Comparison of ENCODE assay signal across 8 mouse cellular contexts in genomic region chr6:55335989-55336514, GRCm38 (mm10). TPM values are rescaled to one million over a fixed set of nuclear protein-coding genes. Genes with fewer than 3 reads are reported as not detected.
DNase-seq lines count a peak whose midpoint lies in the region; ATAC-seq and TF ChIP-seq lines count a peak whose summit lies in the region.

Aqp1 (plus strand) TSS chr6:55336432.

- H3K4me1 ChIP-seq in forebrain, embryonic 15.5 days: peaks cover 25% of the 10 kb centered on the region
- H3K4me1 ChIP-seq in limb, embryonic 12.5 days (replicated peaks): peaks cover 46% of the 10 kb centered on the region
- peaks cover 13% of the 10 kb centered on the region for H3K4me1 ChIP-seq in midbrain, embryonic 12.5 days

- no peaks in the 10 kb centered on the region for H3K9me3 ChIP-seq in forebrain, embryonic 15.5 days
- H3K9me3 ChIP-seq in limb, embryonic 12.5 days: no peaks in the 10 kb centered on the region
- no peaks in the 10 kb centered on the region for H3K9me3 ChIP-seq in midbrain, embryonic 12.5 days

- peak; percentile 69 for ATAC-seq in forebrain, embryonic 15.5 days (replicated peaks)
- peak; percentile 83 for ATAC-seq in limb, embryonic 12.5 days (ENCODE audit: insufficient number of reproducible peaks, insufficient read depth, low FRiP score, low TSS enrichment, low read depth)
- ATAC-seq in midbrain, embryonic 12.5 days (ENCODE audit: low FRiP score, low read depth): peak; percentile 53

- no peaks in the 10 kb centered on the region for H3K36me3 ChIP-seq in forebrain, embryonic 15.5 days
- H3K36me3 ChIP-seq in limb, embryonic 12.5 days: no peaks in the 10 kb centered on the region
- no peaks in the 10 kb centered on the region for H3K36me3 ChIP-seq in midbrain, embryonic 12.5 days

- no peak within 1 kb of the TSS for H3K4me2 ChIP-seq in forebrain, embryonic 15.5 days (replicated peaks)
- H3K4me2 ChIP-seq in limb, embryonic 12.5 days: peak within 1 kb of the TSS; percentile 7; the same call in 1 of the 2 replicates
- H3K4me2 ChIP-seq in midbrain, embryonic 12.5 days (replicated peaks): no peak within 1 kb of the TSS

- H3K27me3 ChIP-seq in forebrain, embryonic 15.5 days: no peaks in the 10 kb centered on the region
- peaks cover 9% of the 10 kb centered on the region; the same call in 1 of the 2 replicates for H3K27me3 ChIP-seq in limb, embryonic 12.5 days
- H3K27me3 ChIP-seq in midbrain, embryonic 12.5 days: no peaks in the 10 kb centered on the region

- H3K9ac ChIP-seq in forebrain, embryonic 15.5 days (replicated peaks): no peak within 1 kb of the TSS
- H3K9ac ChIP-seq in limb, embryonic 12.5 days (replicated peaks): 0 out of 2 replicates have a peak within 1 kb of the TSS, but pooled peaks have one; percentile 4
- no peak within 1 kb of the TSS for H3K9ac ChIP-seq in midbrain, embryonic 12.5 days (replicated peaks)

- no peak for TF ChIP-seq CTCF in left cerebral cortex, adult 2 months (IDR thresholded peaks at IDR 0.05)

- intact Hi-C loops in heart, postnatal 36 days (cut with DNase I): loop anchor here (5.0 kb wide), 1 partner anchor 39 kb away; no protein-coding TSS in a partner anchor
- intact Hi-C loops in left cerebral cortex, adult 2 months (cut with DNase I): no loop called here

- DNase-seq in ovary, adult 18-20 months (ENCODE audit: low spot score): peak; percentile 30
- no peak for DNase-seq in ovary, postnatal 10 days (ENCODE audit: low spot score)
- peak; percentile 74 to 80 for DNase-seq in heart, postnatal 36 days
- peak; percentile 40 for DNase-seq in urinary bladder, postnatal 10 days (ENCODE audit: low spot score)
- DNase-seq in left cerebral cortex, adult 2 months (ENCODE audit: extremely low spot score in 1 of 2, low spot score in 2 of 2): no peak

- WGBS in forebrain, embryonic 15.5 days: 9% methylated on average over 12 of the region's 12 CpGs
- WGBS in limb, embryonic 12.5 days: 12% methylated on average over 12 of the region's 12 CpGs
- WGBS in midbrain, embryonic 12.5 days: 24% methylated on average over 12 of the region's 12 CpGs

- H3K27ac ChIP-seq in forebrain, embryonic 15.5 days (replicated peaks): no peak within 1 kb of the TSS
- H3K27ac ChIP-seq in limb, embryonic 12.5 days: no peak within 1 kb of the TSS; the same call in 1 of the 2 replicates
- no peak within 1 kb of the TSS for H3K27ac ChIP-seq in midbrain, embryonic 12.5 days (replicated peaks)
- no peak within 1 kb of the TSS for H3K27ac ChIP-seq in left cerebral cortex, adult 2 months

- no peak within 1 kb of the TSS for H3K4me3 ChIP-seq in forebrain, embryonic 15.5 days
- no peak within 1 kb of the TSS for H3K4me3 ChIP-seq in limb, embryonic 12.5 days (replicated peaks)
- no peak within 1 kb of the TSS for H3K4me3 ChIP-seq in midbrain, embryonic 12.5 days
- H3K4me3 ChIP-seq in left cerebral cortex, adult 2 months: no peak within 1 kb of the TSS

RNA-seq across cellular contexts. Expression of gene Aqp1, which starts in this region (rescaled TPM):
- polyA plus RNA-seq in forebrain, embryonic 15.5 days (2015; fragmentation: Nextera tagmentation; extraction: Ambion mirVana): 5.8 and 12.2 TPM in 2 replicates
- total RNA-seq in heart, postnatal 36 days (2021): 100 to 1,000 TPM; 360 to 594 TPM
- polyA plus RNA-seq in limb, embryonic 12.5 days (2016; fragmentation: Nextera tagmentation; extraction: Ambion mirVana): 4.0 and 4.2 TPM in 2 replicates
- 5.0 and 7.9 TPM in 2 replicates for polyA plus RNA-seq in midbrain, embryonic 12.5 days (2016; fragmentation: Nextera tagmentation; extraction: Ambion mirVana)
- total RNA-seq in left cerebral cortex, adult 2 months (2021): under 1 TPM; 0.47 to 0.75 TPM

Comparison
In these comparisons a context has a peak if more than half of its experiments do, and no peak if none do; other contexts are left out.
1. RNA of gene Aqp1 (total RNA-seq): 360 to 594 TPM in heart, postnatal 36 days; 0.47 to 0.75 TPM in left cerebral cortex, adult 2 months; every median in the first group is over 100 times any median in the second.
2. DNase-seq: peak in ovary, adult 18-20 months (single experiment), heart, postnatal 36 days (2 of 2) and urinary bladder, postnatal 10 days (single experiment); none in ovary, postnatal 10 days (single experiment) and left cerebral cortex, adult 2 months (0 of 2).
3. Peak in every context shown above with its lines, with median percentiles within 50 percentile points of each other: ATAC-seq.